Mouse (Mus musculus): ENCODE data around the gene Prnd.

Gene Prnd

GRCm38 (mm10) chr2:131940506-131940905, 10.2 kb upstream of the Prnd start:
- no peak for DNase-seq (ENCODE audit: low spot score in 2 of 2)

- peak; percentile 13 to 50 for DNase-seq (ENCODE audit: low spot score in 2 of 2)
Observed at GRCm38 (mm10) chr2:131941501-131941900, 9.2 kb upstream of the Prnd start.

- DNase-seq (ENCODE audit: low spot score in 2 of 2) = peak in 1 of 2 experiments; percentile 12
Observed at GRCm38 (mm10) chr2:131944370-131944769, 6.3 kb upstream of the Prnd start.

- DNase-seq (ENCODE audit: low spot score in 2 of 2) = peak; percentile 8 to 16
Observed at GRCm38 (mm10) chr2:131945225-131945624, 5.4 kb upstream of the Prnd start.

- peak in 1 of 2 experiments; percentile 45 for DNase-seq (ENCODE audit: low spot score in 2 of 2)
Observed at GRCm38 (mm10) chr2:131945765-131946164, 4.9 kb upstream of the Prnd start.

- DNase-seq (ENCODE audit: low spot score in 2 of 2) = peak; percentile 12 to 57
Observed at GRCm38 (mm10) chr2:131946351-131946750, 4.3 kb upstream of the Prnd start.

GRCm38 (mm10) chr2:131948156-131948555, 2.5 kb upstream of the Prnd start:
- DNase-seq (ENCODE audit: low spot score in 2 of 2) = peak in 1 of 2 experiments; percentile 30

GRCm38 (mm10) chr2:131948916-131949639, 1.6 kb upstream of the Prnd start:
- peak in 1 of 2 experiments; percentile 53 for DNase-seq (ENCODE audit: low spot score in 2 of 2)

- peak in 1 of 2 experiments; percentile 62 for DNase-seq (ENCODE audit: low spot score in 2 of 2)
Observed at GRCm38 (mm10) chr2:131949767-131950597, 679 bp upstream of the Prnd start.

- peak in 1 of 2 experiments; percentile 57 for DNase-seq (ENCODE audit: low spot score in 2 of 2)
Observed at GRCm38 (mm10) chr2:131952456-131952855, 1.8 kb downstream of the Prnd start.

GRCm38 (mm10) chr2:131952961-131953538, 2.4 kb downstream of the Prnd start:
- DNase-seq (ENCODE audit: low spot score in 2 of 2) = peak in 1 of 2 experiments; percentile 59

GRCm38 (mm10) chr2:131953711-131954110, 3.0 kb downstream of the Prnd start:
- peak in 1 of 2 experiments; percentile 52 for DNase-seq (ENCODE audit: low spot score in 2 of 2)

- DNase-seq (ENCODE audit: low spot score in 2 of 2) = peak in 1 of 2 experiments; percentile 51
Observed at GRCm38 (mm10) chr2:131954835-131955234, 4.2 kb downstream of the Prnd start.

- DNase-seq (ENCODE audit: low spot score in 2 of 2) = peak in 1 of 2 experiments; percentile 59
Observed at GRCm38 (mm10) chr2:131955264-131955663, 4.6 kb downstream of the Prnd start.

GRCm38 (mm10) chr2:131956336-131957256, 5.9 kb downstream of the Prnd start:
- peak in 1 of 2 experiments; percentile 41 for DNase-seq (ENCODE audit: low spot score in 2 of 2)

- DNase-seq (ENCODE audit: low spot score in 2 of 2) = peak in 1 of 2 experiments; percentile 57
Observed at GRCm38 (mm10) chr2:131957731-131958222, 7.1 kb downstream of the Prnd start.

- peak in 1 of 2 experiments; percentile 39 for DNase-seq (ENCODE audit: low spot score in 2 of 2)
Observed at GRCm38 (mm10) chr2:131961671-131962070, 11.0 kb downstream of the Prnd start.

GRCm38 (mm10) chr2:131970597-131970996, 19.9 kb downstream of the Prnd start:
- DNase-seq (ENCODE audit: low spot score in 2 of 2) = peak in 1 of 2 experiments; percentile 34

- no peak for DNase-seq (ENCODE audit: low spot score in 2 of 2)
Observed at GRCm38 (mm10) chr2:131971098-131971497, 20.4 kb downstream of the Prnd start.

GRCm38 (mm10) chr2:131976663-131977062, 26.0 kb downstream of the Prnd start:
- peak in 1 of 2 experiments; percentile 12 for DNase-seq (ENCODE audit: low spot score in 2 of 2)

GRCm38 (mm10) chr2:131980866-131981265, 30.2 kb downstream of the Prnd start:
- peak in 1 of 2 experiments; percentile 58 for DNase-seq (ENCODE audit: low spot score in 2 of 2)

Data from urinary bladder, postnatal 4 days (tissue).